Mouse (Mus musculus): ENCODE results near the gene Pycr1.
"Not testable (repeated sequence)": the region's sequence is repeated elsewhere in the genome, so short reads cannot be mapped to it uniquely, and the experiment has no call there.

Gene Pycr1

GRCm38 (mm10) chr11:120643601-120643987, at the start of gene Pycr1:
Gene Pycr1 (minus strand): TSS chr11:120643769.
- peak; percentile 96 for DNase-seq (ENCODE audit: extremely low spot score, low spot score)

GRCm38 (mm10) chr11:120692471-120693011, 49.0 kb upstream of the Pycr1 start:
- no peak for DNase-seq (ENCODE audit: extremely low spot score, low spot score)

DNA sequence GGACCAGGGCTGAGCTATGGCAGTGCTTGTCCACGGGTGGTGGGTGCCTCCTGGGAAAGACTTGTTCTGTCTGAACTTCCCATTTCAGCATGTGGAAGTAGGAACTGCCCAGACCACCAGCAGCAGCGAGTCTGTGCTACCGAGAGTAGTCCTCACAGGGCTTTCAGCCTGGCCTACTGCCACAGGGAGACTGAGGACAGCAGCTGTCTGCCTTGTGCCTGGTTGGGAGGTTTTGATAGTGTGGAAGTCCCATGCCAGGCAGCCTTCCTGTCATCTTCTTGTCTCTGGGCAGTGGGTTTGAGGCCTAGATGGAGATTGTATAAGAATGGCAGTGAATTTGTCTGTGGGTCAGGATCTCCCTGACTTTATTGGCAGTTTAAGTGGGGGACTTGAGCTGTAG, 45.8 kb upstream of the Pycr1 start:
- DNase-seq (ENCODE audit: extremely low spot score, low spot score): no peak

DNA sequence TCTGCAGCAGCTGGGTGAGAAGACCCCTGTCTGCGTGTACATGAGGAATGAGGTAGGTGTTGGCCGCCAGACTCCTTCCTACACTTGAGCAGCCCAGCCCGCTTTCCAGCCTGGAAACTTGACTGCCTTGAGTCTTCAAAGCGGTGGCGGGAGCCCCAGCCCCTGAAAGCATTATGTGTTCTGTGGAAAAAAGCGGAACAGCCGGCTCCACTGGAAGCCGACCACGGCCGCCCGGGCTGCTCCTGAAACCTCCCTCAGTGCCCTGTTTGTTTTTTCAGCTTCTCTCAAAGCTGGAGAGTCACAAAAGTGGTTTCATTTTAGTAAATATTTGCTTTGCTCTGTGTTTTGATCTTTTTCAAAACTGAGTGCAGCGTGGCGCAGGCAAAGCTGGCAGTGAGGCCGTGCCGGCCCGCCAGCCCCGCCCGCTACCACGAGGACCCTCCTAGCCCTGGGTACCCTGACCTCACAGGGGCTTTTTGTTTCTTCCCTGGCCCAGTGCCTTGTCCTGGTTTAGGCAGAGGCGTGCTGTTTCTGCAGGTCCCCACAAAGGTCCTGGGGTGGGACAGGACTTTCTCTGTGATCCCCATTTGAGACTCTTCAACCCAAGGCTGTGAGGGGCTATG, 43.2 kb upstream of the Pycr1 start:
- no peak for DNase-seq (ENCODE audit: extremely low spot score, low spot score)

GRCm38 (mm10) chr11:120684660-120685059, 41.1 kb upstream of the Pycr1 start:
- DNase-seq (ENCODE audit: extremely low spot score, low spot score): no peak

- no peak for DNase-seq (ENCODE audit: extremely low spot score, low spot score)
These were observed 40.5 kb upstream of the Pycr1 start for GRCm38 (mm10) chr11:120684086-120684485.

- DNase-seq (ENCODE audit: extremely low spot score, low spot score): no peak
These were observed 40.0 kb upstream of the Pycr1 start for GRCm38 (mm10) chr11:120683536-120683935.

- DNase-seq (ENCODE audit: extremely low spot score, low spot score): no peak
These were observed 39.1 kb upstream of the Pycr1 start for GRCm38 (mm10) chr11:120682683-120683082.

DNA sequence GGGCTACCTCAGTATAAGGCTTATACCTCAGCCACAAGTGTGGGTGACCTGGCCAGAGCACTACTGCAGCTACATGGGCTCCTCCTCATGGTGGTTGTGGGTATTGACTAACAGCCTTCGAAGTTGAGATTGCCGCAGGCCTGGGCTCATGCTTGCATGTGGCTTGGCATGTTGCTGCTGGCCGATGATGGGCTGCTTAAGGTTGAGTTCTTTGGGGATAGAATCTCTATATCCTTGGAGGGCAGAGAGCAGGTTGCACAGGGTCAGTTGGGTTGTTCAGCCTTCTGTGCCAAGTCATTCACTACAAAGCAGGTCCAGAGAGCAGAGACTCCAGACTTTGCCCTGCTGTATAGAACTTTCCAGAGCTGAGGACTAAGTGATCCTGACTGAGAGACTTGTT, 36.3 kb upstream of the Pycr1 start:
- no peak for DNase-seq (ENCODE audit: extremely low spot score, low spot score)

DNA sequence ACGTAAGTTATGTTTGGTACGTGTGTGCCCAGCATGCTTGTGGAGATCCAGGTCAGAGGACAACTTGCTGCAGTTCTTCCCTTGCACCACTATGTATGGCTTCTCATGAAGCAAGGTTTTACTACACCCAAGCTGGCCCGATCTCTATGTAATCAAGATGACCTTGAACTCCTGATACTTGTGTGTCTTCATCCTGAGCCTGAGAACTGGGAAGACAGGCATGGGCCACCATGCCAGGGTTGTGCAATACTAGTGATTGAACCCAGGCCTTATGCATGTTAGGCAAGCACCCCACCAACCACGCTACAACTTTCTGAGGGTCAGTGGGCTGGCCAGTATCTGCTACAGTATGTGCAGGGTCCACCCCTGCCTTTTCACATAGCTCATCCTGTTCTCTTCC, 33.4 kb upstream of the Pycr1 start:
- no peak for DNase-seq (ENCODE audit: extremely low spot score, low spot score)

GRCm38 (mm10) chr11:120675875-120676274, 32.3 kb upstream of the Pycr1 start:
- not testable (repeated sequence) for DNase-seq (ENCODE audit: extremely low spot score, low spot score)

GRCm38 (mm10) chr11:120673594-120674122, 30.1 kb upstream of the Pycr1 start:
- no peak for DNase-seq (ENCODE audit: extremely low spot score, low spot score)

- DNase-seq (ENCODE audit: extremely low spot score, low spot score): peak; percentile 94
These were observed 29.4 kb upstream of the Pycr1 start, which contains the start of gene Aspscr1 for GRCm38 (mm10) chr11:120672687-120673593. Gene Aspscr1 (plus strand): TSS chr11:120672973.

- DNase-seq (ENCODE audit: extremely low spot score, low spot score): no peak
These were observed 23.0 kb upstream of the Pycr1 start for GRCm38 (mm10) chr11:120666617-120667016.

GRCm38 (mm10) chr11:120665406-120665805, 21.8 kb upstream of the Pycr1 start:
- no peak for DNase-seq (ENCODE audit: extremely low spot score, low spot score)

DNA sequence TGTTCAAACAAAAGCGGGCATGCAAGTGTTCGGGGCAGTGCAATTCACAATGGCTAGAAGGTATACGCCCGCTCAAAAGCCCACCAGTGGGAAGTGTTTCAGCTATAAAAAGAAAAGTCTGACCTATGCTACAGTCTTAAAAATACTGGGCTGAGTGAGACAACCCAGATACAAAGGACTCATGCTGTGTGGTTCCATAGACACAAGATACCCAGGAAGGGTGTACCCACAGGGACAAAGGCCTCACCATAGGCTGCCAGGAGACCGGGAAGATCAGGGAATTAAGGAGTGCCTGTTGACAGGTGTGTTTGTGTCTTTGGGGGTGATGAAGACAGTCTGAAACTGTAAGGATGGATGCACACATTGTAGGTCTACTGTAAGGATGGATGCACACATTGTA, 20.1 kb upstream of the Pycr1 start:
- DNase-seq (ENCODE audit: extremely low spot score, low spot score): no peak

GRCm38 (mm10) chr11:120662759-120663158, 19.2 kb upstream of the Pycr1 start:
- no peak for DNase-seq (ENCODE audit: extremely low spot score, low spot score)

GRCm38 (mm10) chr11:120661076-120661460, 17.5 kb upstream of the Pycr1 start, which contains the start of gene Notum:
Gene Notum (minus strand): TSS chr11:120661175.
- peak; percentile 54 for DNase-seq (ENCODE audit: extremely low spot score, low spot score)

- peak; percentile 61 for DNase-seq (ENCODE audit: extremely low spot score, low spot score)
These were observed 16.9 kb upstream of the Pycr1 start for GRCm38 (mm10) chr11:120660301-120661075.

- DNase-seq (ENCODE audit: extremely low spot score, low spot score): peak; percentile 57
These were observed 16.1 kb upstream of the Pycr1 start for GRCm38 (mm10) chr11:120659509-120660300.

All from neural tube, embryonic 10.5 days (tissue).